Mouse (Mus musculus): ENCODE results near the gene Arhgap6.

DNA sequence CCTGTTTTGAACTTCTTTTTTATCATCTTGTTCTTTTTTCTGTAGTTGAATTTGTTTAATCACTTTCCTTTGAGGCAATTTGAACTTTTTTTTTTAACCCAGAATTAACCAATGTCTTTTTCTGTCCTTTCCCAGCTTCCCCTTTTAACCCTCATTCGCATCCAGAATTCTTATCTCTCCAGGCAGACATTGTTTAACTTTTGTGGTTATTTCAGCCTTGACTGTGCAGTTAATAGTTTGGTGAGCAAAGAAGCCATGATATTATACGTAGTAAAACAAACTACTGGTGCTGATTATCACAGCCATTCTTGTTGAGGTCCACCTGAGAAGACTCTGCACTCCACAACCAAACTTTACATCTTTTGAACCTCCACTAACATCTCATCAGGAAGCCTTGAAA lies 299.7 kb downstream of the Arhgap6 start:
- TF ChIP-seq CTCF (IDR thresholded peaks at IDR 0.05; ENCODE audit: low read depth) (no peak), EP300 (IDR thresholded peaks at IDR 0.05; ENCODE audit: low read depth) (no peak)
